Mouse (Mus musculus): ENCODE data around the gene Mrc2. TPM values are rescaled to one million over a fixed set of nuclear protein-coding genes. Genes with fewer than 3 reads are reported as not detected.

Mrc2 gene
- total and polyA plus RNA-seq, 3 experiments, result under 0.01 to 0.10 (median 0.09) TPM

DNA sequence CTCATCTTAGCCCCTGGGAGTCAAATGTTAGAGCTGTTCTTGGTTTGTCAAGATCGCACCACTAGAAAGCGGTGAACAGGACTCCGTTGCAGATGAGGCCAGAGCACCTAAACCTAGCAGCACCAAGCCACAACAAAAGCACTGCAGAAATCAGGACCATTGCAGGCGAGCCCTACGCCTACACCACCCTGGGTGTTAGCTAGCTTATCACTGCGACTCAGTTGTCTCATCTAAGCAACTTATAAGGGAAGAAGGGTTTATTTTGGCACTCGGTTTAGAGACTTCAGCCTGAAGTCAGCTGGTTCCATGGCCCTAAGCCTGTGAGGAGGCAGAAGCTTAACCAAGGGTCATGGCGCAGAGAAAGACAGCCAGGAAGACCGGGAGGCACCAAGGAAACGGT lies 3.6 kb downstream of the Mrc2 start:
- no peaks in the 10 kb centered on the region for H3K27me3 ChIP-seq (replicated peaks)
- H3K36me3 ChIP-seq (replicated peaks in 1 of 2; ENCODE audit: control insufficient read depth in 1 of 2, insufficient read depth in 1 of 2, low read length in 1 of 2), result peaks cover 5 to 25% of the 10 kb centered on the region in 2 experiments
- no peak overlapping the region for H3K4me3 ChIP-seq (replicated peaks in 1 of 3; ENCODE audit: low read depth in 2 of 3, low read length in 2 of 3, poor library complexity in 1 of 3)
- H3K4me2 ChIP-seq (ENCODE audit: insufficient read depth, low read depth, poor library complexity, severe bottlenecking), result no peak overlapping the region
- no peaks in the 10 kb centered on the region for H3K9me3 ChIP-seq (replicated peaks; ENCODE audit: low read length)
- no peak overlapping the region for H3K9ac ChIP-seq (ENCODE audit: insufficient read depth, low read depth)
- no peak for DNase-seq (ENCODE audit: extremely low read depth)
- peaks cover 0 to 8% of the 10 kb centered on the region in 2 experiments; a peak in 3 of 4 replicates for H3K4me1 ChIP-seq (ENCODE audit: control insufficient read depth in 1 of 2, insufficient read depth in 2 of 2)
- no peak overlapping the region for H3K27ac ChIP-seq (ENCODE audit: insufficient read depth, low read depth)
- H3K79me2 ChIP-seq (replicated peaks; ENCODE audit: control insufficient read depth, extremely low read depth, insufficient read depth, poor library complexity, severe bottlenecking), result no peaks in the 10 kb centered on the region
- in situ Hi-C loops (cut with MboI; ENCODE audit: low pct_ligation_motif_present, low pct_unique_long_range_greater_than_20kb, low sequenced_read_pairs) (no loop called here), dilution Hi-C loops (cut with MboI; ENCODE audit: extremely low pct_ligation_motif_present, extremely low pct_unique_long_range_greater_than_20kb, low sequenced_read_pairs) (no loop called here)
- TF ChIP-seq MYC (IDR thresholded peaks at IDR 0.05; ENCODE audit: low read depth, low read length) (no peak), ZMIZ1 (IDR thresholded peaks at IDR 0.05; ENCODE audit: low read depth, low read length) (no peak), MAZ (IDR thresholded peaks at IDR 0.05; ENCODE audit: low read depth, low read length) (no peak), NELFE (IDR thresholded peaks at IDR 0.05; ENCODE audit: low read depth, low read length) (no peak), USF2 (conservative IDR thresholded peaks at IDR 0.05; ENCODE audit: low read depth, low read length) (no peak), CHD1 (IDR thresholded peaks at IDR 0.05; ENCODE audit: low read depth, low read length) (no peak), HCFC1 (IDR thresholded peaks at IDR 0.05; ENCODE audit: low read depth, low read length) (no peak), ZNF384 (IDR thresholded peaks at IDR 0.05; ENCODE audit: low read depth, low read length) (no peak), UBTF (IDR thresholded peaks at IDR 0.05; ENCODE audit: low read depth, low read length) (no peak), POLR2AphosphoS2 (IDR thresholded peaks at IDR 0.05; ENCODE audit: low read depth, low read length) (no peak), POLR2A (IDR thresholded peaks at IDR 0.05; ENCODE audit: low read depth, low read length) (no peak), JUND (conservative IDR thresholded peaks at IDR 0.05; ENCODE audit: low read depth, low read length) (no peak)

DNA sequence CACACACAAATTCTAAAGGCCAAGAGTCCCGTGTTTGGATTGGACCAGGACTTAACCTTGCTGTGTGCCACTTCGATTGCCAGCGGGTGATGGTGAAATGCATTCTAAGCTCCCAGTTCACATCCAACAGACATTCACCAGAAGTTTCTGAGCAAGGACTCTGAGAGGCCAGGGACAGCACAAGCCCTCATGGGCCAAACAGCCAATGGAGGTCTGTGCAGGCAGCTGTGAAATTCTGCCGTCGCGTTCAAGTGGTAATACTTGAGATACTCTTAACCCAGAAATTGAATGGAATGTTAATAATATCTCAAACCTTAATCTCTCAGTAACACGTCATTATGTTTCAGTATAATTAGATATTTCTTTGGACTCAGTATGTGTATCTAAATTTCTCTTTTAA lies 17.8 kb downstream of the Mrc2 start:
- Histone ChIP-seq H3K9me3 (replicated peaks; ENCODE audit: low read length) (no peaks in the 10 kb centered on the region), H3K4me3 (replicated peaks in 1 of 3; ENCODE audit: low read depth in 2 of 3, low read length in 2 of 3, poor library complexity in 1 of 3) (no peak overlapping the region), H3K4me1 (ENCODE audit: control insufficient read depth in 1 of 2, insufficient read depth in 2 of 2) (no peaks in the 10 kb centered on the region), H3K27me3 (replicated peaks) (no peaks in the 10 kb centered on the region), H3K4me2 (ENCODE audit: insufficient read depth, low read depth, poor library complexity, severe bottlenecking) (no peak overlapping the region), H3K36me3 (replicated peaks in 1 of 2; ENCODE audit: control insufficient read depth in 1 of 2, insufficient read depth in 1 of 2, low read length in 1 of 2) (no peaks in the 10 kb centered on the region), H3K27ac (ENCODE audit: insufficient read depth, low read depth) (no peak overlapping the region), H3K9ac (ENCODE audit: insufficient read depth, low read depth) (no peak overlapping the region), H3K79me2 (replicated peaks; ENCODE audit: control insufficient read depth, extremely low read depth, insufficient read depth, poor library complexity, severe bottlenecking) (no peaks in the 10 kb centered on the region)
- in situ Hi-C loops (cut with MboI; ENCODE audit: low pct_ligation_motif_present, low pct_unique_long_range_greater_than_20kb, low sequenced_read_pairs) (no loop called here), dilution Hi-C loops (cut with MboI; ENCODE audit: extremely low pct_ligation_motif_present, extremely low pct_unique_long_range_greater_than_20kb, low sequenced_read_pairs) (no loop called here)
- no peak for DNase-seq (ENCODE audit: extremely low read depth)
- TF ChIP-seq RAD21 (IDR thresholded peaks at IDR 0.05; ENCODE audit: low read depth, low read length) (no peak), ELF1 (IDR thresholded peaks at IDR 0.05; ENCODE audit: low read depth, low read length) (no peak)

GRCm38 (mm10) chr11:105311291-105311975 lies 19.0 kb downstream of the Mrc2 start:
- Histone ChIP-seq H3K4me1 (ENCODE audit: control insufficient read depth in 1 of 2, insufficient read depth in 2 of 2) (peaks cover 0 to 3% of the 10 kb centered on the region in 2 experiments; a peak in 1 of 4 replicates), H3K9ac (ENCODE audit: insufficient read depth, low read depth) (no peak overlapping the region), H3K4me2 (ENCODE audit: insufficient read depth, low read depth, poor library complexity, severe bottlenecking) (no peak overlapping the region), H3K27ac (ENCODE audit: insufficient read depth, low read depth) (no peak overlapping the region), H3K36me3 (replicated peaks in 1 of 2; ENCODE audit: control insufficient read depth in 1 of 2, insufficient read depth in 1 of 2, low read length in 1 of 2) (no peaks in the 10 kb centered on the region), H3K27me3 (replicated peaks) (no peaks in the 10 kb centered on the region), H3K79me2 (replicated peaks; ENCODE audit: control insufficient read depth, extremely low read depth, insufficient read depth, poor library complexity, severe bottlenecking) (no peaks in the 10 kb centered on the region), H3K9me3 (replicated peaks; ENCODE audit: low read length) (no peaks in the 10 kb centered on the region), H3K4me3 (replicated peaks in 1 of 3; ENCODE audit: low read depth in 2 of 3, low read length in 2 of 3, poor library complexity in 1 of 3) (no peak overlapping the region)
- no peak for DNase-seq (ENCODE audit: extremely low read depth)
- in situ Hi-C loops (cut with MboI; ENCODE audit: low pct_ligation_motif_present, low pct_unique_long_range_greater_than_20kb, low sequenced_read_pairs), result no loop called here
- dilution Hi-C loops (cut with MboI; ENCODE audit: extremely low pct_ligation_motif_present, extremely low pct_unique_long_range_greater_than_20kb, low sequenced_read_pairs), result no loop called here
- TF ChIP-seq TBP (conservative IDR thresholded peaks at IDR 0.05; ENCODE audit: low read depth, low read length), result no peak
- TF ChIP-seq MAZ (IDR thresholded peaks at IDR 0.05; ENCODE audit: low read depth, low read length), result no peak
- TF ChIP-seq POLR2AphosphoS2 (IDR thresholded peaks at IDR 0.05; ENCODE audit: low read depth, low read length), result no peak
- no peak for TF ChIP-seq JUND (conservative IDR thresholded peaks at IDR 0.05; ENCODE audit: low read depth, low read length)
- no peak for TF ChIP-seq HCFC1 (IDR thresholded peaks at IDR 0.05; ENCODE audit: low read depth, low read length)
- TF ChIP-seq SIN3A (IDR thresholded peaks at IDR 0.05; ENCODE audit: low read length), result no peak
- TF ChIP-seq ZMIZ1 (IDR thresholded peaks at IDR 0.05; ENCODE audit: low read depth, low read length), result no peak
- TF ChIP-seq MYC (IDR thresholded peaks at IDR 0.05; ENCODE audit: low read depth, low read length), result no peak
- TF ChIP-seq MXI1 (IDR thresholded peaks at IDR 0.05; ENCODE audit: low read depth, low read length), result no peak
- no peak for TF ChIP-seq MAFK (IDR thresholded peaks at IDR 0.05; ENCODE audit: insufficient replicate concordance, low read length)
- TF ChIP-seq POLR2A (IDR thresholded peaks at IDR 0.05; ENCODE audit: low read depth, low read length), result no peak
- no peak for TF ChIP-seq ELF1 (IDR thresholded peaks at IDR 0.05; ENCODE audit: low read depth, low read length)
- no peak for TF ChIP-seq ZNF384 (IDR thresholded peaks at IDR 0.05; ENCODE audit: low read depth, low read length)
